Mouse (Mus musculus): ENCODE measurements around the gene Icam2.

DNA sequence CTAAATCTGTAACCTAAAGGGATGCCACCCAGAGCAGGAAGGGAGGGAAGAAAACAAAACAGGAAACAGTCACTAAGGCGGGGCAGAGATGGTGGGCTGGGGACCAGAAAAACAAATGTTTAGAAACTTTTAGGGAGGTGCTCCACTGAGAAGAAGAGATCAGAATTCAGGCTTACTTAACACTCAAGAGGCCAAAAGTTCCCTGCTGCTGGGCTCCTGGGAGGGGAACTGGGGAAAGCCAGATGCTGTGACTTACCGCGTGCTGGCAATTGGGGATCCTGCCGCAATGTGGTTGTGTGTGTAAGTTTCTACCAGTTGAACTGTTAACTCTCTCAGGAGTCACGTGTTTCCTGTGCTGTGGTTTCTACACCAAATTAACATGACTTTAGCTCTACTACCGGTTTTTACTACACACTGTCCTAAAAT lies at the start of gene Icam2:
- TF ChIP-seq CTCF (IDR thresholded peaks at IDR 0.05) (no peak), POLR2A (IDR thresholded peaks at IDR 0.05; ENCODE audit: insufficient read depth, low read depth, low read length) (no peak)
